Mouse (Mus musculus) brain, embryonic 18.5 days (tissue): Measurements from ENCODE around the gene Ddah1.
A peak's percentile ranks its signal among the peaks of the same experiment; 100 is the strongest.

Experiments used
- DNase-seq: peaks from one replicate; pipeline ENCODE4 v3.0.0-alpha.2; 2012; ENCODE audit warnings: low read depth, low spot score

Gene Ddah1

DNA sequence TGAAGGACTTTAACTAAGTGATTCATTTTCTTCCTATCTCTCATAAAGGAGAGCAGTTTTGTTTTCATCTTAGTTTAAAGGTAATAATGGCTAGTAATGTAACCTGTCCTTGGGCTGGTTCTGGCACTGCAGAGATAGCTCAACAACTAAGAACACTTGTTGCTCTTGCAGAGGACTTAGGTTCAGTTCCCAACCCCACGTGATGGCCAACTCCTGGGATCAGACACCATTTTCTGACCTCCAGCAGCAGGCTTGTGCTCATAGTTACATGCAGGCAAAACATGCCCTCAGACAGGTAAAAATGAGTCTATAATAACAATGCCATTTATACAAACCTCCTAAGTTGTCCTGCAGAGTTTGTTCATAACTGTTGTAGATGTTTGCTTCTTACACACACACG lies 5.9 kb downstream of the Ddah1 start:
- DNase-seq = no peak

DNA sequence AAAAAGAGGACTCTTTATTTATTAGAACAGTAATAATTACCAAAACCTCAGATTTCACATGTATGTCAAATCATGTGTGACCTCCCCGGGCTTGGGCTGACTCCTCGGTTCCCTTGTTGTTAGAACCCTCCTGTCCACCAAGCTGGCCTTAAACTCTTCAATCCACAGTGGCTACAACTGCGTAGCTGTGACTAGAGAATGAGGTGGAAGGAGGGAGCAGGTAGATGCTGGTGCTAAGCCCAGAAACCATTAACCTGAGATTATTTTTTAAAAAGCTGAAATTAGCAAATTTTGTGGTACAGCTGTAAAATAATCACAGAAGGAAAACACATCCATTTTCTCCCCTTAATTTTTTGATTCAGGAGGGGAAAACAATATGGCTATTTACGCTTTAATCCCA lies 10.0 kb downstream of the Ddah1 start:
- DNase-seq = no peak

DNA sequence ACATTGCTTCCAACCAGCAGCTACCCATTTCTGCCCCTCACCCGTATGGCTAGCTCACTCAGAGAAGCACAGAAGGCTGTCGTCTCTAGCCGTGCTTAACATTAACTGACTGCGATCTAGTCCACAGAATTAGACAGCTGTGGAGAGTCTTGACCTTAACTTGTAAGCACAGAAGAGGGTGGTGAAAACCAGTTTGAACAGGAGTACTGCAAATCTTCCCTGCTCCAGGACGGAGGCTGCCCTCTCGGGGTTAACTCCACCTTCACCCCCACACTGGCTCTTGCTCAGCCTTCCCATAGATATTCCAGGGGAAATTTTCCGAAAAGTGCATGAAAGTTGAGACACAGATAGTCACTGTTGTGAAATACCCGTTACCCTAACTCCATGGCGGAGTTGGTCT lies 14.9 kb downstream of the Ddah1 start:
- no peak for DNase-seq

DNA sequence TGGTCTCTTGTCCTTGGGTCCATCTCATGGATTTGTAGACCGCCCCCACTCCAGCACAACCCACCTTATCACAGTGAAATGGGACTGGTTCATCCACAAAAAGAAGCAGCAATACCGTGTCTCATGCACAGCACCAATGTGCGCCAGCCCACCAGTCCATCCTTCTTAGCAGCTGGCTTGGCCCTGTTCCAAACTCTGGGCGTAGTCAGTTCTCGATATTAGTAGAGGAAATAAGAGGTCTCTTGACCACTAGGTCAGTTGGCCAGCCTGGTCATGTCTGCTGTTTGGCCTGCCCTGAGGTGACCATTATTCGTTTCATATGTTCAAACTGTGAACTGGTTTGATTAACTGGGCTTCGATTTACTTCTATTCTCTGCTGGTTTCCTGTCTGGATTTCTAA lies 15.9 kb downstream of the Ddah1 start:
- DNase-seq = no peak

DNA sequence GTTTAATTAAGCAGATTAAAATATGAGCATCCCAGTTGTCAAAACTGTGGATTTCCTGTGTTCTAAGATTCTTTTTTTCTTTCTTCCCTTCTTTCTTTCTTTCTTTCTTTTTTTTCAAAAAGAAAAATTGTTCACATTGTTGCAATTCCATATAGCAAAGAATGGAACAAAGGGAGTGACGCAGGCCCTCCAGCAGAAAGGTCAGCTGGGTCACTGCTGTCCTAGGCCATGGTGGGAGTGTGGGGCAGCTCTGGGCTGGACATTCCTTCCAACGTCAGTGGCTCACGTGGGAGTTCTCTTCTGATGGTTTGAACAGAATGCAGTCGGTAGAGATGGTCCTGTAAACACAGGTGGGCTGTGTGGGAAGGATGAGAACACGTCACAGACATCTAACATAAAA lies 16.8 kb downstream of the Ddah1 start:
- no peak for DNase-seq

DNA sequence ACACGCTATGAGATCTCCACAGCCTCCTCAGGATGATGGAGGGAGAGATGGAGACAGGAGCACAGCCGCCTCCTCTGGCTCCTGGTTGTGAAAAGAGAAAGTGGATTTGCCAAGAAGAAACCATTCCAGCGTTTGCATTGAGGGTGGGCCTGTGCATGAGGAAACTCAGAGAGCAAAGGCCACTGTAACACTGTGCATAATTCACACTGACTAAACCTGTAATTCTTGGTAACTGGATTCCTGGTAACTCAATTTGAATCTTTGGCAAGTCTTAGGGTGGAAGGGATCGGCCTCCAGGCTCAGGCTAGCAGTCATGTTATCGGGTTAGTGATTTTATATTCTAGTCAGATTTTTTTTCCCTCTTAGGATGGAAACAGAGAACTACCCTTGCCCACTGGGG lies 17.4 kb downstream of the Ddah1 start:
- DNase-seq = no peak

DNA sequence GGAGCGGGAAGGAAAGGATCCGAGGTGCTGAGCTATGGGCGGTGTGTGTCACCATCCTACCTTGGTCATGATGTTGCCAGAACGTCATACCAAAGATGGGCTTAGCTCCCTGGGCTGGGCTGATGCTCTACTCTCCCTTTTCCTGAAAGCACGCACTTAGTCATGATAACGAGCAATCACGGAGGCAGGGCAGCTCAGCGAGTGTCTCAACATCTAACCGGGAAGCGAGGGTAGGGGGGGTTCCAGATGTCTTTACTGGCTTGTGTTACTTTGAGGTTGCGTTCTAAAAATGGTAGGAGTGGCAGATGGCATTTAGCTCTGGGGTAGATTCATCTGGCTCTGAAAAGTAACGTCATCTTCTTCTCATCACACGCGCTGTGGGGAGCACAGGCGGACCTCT lies 18.5 kb downstream of the Ddah1 start:
- DNase-seq = no peak

DNA sequence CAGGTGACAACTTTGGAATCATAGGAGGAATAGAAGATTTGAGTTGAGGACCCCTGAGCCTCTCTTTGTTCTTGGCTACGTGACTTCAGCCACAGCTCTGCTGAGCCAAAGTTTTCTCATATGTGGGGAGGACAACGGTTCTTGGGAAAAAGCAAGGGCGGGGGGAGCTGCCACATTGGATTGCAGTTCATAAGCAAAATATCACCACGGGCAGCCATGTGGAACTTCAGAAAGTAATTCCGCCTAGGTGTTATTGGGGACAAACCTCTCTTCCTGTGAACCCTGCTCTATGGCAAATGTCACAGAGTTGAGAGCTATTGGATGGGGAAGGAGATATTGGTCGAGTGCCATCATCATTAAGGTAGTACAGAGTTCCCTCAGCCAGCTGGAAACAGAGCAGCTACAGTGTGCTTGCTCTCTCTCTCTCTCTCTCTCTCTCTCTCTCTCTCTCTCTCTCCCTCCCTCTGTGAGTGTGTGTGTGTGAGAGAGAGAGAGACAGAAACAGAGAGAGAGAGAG lies 20.0 kb downstream of the Ddah1 start:
- DNase-seq = no peak

DNA sequence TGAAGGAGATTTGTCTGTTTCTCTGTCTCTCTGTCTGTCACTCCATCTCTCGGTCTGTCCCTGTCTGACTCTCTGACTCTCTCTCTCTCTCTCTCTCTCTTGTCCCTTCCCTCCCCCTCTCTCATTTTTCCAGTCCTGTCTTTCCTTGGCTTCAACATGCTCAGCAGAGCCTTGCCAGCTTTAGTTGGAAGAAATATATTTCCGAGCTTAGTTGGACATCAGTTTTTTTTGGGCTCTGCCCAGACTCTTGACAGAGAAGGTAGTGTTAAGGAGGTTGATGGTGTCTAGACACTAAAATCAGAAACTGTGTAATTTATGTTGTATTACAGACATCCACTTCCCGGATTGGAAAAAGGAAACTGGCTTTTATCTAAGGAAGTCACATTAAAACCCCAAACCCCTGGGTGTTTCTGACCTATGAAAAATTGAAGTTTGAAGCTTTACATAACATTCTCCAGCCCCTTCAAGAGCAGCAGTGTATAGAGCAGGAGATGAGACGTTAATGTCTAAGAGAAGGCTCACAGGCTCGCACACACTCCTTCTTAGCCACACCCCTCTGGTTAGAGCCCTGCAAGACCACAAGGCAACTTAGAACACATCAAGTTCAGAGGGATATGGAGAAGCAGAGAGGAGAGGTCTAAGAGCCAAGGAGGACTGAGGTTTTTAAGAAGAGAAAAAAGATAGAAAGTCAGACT lies 21.0 kb downstream of the Ddah1 start:
- DNase-seq = no peak

DNA sequence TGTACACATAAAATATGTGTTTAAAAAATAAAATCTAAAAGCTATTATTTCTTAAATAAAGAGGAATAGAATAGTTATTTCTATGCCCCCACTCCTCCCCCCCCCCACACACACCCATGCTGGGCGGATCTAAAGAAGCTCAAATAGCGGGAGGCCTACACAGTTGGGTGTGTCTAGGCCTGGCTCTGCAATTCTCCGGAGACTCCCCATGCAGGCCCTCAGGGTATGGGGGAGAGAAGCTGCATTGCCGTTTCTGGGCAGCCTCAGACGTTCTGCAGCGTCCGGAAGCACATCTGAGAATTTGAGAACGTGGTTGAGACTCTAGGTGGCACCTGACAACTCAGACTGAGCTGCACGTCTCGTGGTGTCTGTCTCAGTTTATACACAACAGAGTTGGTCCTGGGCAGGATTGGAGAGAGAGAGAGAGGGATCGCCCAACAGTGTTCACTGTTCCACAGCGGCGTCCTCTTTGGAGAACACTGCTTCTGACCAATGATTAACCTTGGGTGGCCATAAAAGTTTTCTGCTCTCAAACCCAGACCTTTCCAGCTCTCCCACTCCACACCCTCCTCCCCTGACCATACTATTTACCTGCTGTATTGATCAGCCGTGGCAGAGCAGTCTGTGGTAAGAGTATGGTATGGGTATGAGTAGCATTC lies 22.4 kb downstream of the Ddah1 start:
- no peak for DNase-seq

DNA sequence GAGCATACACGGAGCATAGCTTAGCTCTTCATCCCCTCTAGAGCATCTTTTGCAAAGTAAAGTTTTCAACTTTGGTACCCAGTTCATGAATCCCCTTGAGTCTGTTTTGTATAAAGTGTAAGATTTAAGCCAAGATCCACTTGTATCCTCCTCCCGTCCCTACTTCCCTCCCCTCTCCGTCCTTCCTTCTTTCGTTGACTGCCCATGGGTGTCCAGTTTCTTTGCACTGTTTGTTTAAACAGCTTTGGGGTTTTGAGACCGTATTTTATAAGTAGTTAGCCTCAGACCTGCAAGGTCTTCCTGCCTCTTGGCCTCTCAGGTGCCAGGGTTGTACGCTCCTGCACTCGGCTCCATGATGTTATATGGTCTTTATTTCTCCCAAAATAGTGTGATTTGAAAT lies 26.8 kb downstream of the Ddah1 start:
- no peak for DNase-seq

DNA sequence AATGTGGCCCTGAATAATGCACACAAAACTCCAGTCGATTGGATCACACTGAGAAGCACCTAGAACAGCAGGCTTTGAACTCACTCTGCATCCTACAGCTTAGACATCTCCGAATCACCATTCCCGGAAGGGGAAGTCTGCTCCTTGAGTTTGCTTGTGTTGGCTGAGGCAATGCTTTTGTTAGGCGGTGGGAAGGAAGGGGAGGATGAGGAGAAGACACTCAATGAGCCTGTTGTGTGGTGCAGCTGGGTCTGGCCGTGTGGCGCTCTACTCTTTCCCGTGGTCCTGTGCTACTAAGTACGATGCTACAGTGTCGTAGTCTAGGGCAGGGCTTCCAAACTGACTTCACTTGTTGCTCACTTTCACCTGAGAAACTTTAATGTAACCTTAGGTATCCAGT lies 28.8 kb downstream of the Ddah1 start:
- no peak for DNase-seq

DNA sequence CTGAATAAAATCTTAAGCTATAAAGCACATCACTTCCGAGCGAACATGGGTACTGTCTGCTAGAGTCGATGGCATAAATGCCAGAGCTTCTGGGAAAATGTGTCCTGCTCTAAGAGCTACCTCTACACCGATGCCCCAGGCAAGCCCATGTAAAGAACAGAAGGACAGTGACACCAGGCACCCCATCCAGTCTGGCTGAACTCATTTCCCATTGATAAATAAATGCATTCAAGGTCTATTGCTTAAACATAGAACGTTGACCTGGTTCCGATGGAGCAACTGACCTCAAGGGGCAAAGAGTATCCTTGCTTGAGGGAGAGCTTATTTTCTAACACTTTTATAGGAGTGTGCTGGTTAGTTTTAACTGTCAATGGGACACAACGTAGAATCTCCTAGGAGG lies 30.6 kb downstream of the Ddah1 start:
- no peak for DNase-seq

DNA sequence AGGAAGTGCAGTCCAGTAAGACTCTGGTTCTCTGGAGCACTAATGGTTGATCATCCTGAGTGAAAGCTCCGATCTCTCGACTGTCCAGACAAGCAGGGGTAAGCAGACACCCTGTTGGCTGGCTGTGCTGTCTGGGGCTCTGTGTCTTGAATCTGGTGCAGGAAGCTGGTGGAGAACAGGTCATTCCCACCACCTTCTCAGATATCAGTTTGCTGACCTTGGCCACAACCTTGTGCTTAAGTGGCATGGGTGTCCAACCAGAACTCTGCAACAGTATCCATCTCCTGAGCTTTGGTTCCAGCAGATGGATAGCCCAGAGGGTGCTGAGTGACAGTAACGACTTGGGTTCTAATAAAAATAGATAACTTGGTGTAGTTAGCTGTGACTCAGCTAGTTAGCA lies 31.8 kb downstream of the Ddah1 start:
- DNase-seq = no peak

DNA sequence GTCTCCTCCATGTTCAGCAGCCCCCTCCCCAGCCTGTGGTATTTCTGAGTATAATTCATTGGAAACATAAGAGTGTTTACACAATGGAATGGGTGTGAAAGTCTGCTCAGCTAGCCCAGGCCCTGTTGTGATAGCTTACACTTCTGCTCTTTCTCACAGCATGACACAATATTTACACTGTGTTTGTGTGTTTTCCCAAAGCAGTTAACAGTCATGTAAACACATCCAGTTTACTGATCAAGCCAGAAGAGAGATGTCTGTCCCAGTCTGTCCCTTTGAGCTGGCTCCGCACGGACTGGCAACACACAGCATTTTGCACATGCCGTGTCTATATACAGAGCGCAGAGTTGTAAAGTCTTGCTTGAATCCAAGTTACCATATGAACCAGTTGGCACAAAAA lies 32.2 kb downstream of the Ddah1 start:
- peak; percentile 64 for DNase-seq

DNA sequence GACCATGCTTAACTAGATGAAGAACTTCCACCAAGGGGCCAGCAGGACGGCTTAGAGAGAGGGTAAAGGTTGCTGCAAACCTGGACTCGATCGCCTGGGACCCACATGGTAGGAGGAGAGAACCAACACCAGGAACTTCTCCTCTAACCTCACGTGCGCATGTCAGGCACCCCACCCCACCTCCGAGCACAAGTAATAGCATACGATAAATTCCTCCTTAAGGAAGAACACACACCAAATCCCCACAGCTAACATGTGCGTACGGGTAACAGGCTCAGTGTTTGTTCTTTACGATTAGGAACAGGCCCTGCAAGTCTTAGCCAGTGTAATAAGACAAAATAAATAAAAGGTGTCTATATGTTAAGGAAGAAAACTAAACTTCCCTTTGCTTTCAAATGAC lies 35.9 kb downstream of the Ddah1 start:
- no peak for DNase-seq

DNA sequence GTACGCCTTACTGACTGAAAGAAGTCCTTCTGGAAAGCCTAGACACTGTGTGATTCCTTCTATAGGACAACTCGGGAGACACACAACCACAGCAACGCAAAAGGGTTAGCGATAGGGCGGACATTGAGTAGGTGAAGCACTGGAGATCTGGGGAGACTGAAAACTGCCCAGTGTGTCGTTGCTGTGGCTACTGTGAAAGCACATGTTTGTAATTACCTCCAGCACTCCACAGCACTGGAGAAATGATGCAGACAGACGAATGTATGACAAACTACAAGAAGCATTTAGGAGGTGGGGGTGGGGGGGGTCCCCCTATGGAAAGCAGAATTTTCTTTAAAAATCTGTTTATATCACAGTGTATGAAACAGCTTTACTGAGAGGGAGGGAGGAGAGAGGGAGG lies 37.4 kb downstream of the Ddah1 start:
- DNase-seq = no peak

DNA sequence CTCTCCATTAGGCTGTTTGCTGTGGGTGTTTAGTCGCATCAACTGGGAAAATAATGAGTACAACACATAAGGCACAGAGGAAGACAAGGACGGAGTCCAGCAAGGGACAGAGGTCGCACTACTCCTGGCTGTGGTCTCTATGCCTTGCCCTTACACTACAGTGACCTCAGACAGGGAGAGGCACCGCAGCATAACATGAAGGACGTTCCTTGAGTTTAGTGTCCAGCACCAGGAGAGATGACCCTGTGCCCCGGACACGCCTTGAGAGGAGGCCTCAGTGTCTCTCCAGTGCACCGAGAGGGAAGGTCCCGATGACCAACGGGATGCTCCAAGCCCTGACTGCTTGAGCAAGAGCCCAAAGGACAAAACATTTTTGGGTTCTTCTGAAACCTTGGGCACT lies 39.6 kb downstream of the Ddah1 start:
- DNase-seq = no peak

DNA sequence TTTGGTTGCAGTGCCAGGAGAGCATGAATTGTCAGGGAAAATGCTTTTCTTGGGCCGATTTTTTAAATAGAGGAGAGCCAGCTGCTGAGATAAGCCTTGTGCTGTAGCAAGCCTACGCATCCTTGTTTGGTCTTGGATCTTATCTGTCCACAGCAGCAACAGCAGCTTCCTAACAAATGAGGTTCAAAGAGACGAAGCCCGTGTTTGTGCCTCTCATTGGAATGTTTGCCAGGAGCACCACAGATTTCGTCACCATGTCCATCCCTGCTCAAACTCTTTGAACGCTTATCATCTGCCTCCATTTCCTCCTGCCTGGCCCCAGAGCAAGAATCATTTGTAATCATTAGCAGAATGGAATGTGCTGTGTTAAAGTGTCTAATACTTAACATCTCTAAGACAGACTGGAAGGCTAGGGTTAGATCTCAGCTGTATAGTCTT lies 40.3 kb downstream of the Ddah1 start:
- no peak for DNase-seq

DNA sequence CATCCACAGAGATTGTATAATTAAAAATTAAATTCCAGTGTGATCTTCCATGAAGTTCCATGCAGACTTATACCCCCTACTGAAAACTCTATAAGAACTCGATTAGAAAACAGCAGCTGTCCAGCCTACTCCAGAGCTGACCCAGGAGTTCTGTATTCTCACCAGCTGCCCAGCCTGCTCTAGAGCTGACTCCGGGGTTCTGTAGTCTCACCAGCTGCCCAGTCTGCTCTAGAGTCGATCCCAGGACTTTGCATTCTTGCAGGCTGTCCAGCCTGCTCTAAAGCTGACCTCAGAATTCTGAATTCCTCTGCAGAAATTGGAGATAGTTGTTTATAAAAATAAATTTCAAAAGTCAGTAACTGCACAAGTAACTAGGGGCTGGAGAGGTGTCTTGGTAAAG lies 40.9 kb downstream of the Ddah1 start:
- DNase-seq = no peak

DNA sequence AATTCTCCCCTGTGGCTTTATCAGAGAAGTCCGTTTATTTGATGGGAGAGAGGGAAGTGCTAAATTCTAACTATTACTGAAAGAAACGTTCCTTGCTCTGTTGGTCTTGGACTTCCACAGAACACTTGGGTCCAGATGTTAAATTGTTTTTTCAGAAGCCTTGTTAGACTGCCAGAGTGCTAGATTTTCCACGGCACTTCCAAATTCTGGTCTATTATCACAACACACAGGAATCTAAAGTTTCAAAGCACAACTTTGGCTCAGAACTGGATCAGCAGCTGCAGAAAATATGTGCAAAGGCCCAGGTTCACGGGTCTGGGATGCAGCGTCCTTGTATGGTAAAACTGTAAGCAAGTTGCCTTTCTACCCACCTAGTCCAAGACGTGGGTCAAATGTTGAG lies 43.6 kb downstream of the Ddah1 start:
- DNase-seq = no peak

DNA sequence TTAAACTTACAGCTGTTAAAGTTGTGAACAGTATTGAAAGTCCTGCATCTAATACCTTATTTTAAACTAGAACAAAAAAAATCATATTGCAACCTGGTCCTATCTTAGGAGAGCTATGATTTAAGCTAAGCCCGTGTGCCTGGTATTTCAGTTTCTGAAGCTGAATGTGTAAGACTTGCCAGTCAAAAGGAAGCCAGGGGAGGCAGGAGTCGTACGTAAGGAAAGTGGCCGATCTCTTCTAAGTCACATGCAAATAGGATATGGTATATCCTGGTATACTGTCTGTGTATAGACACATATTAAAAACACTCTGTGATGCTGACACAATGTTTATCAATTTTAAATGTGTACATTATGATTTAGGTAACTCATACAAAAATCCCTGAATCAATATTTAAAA lies 47.4 kb downstream of the Ddah1 start:
- no peak for DNase-seq

DNA sequence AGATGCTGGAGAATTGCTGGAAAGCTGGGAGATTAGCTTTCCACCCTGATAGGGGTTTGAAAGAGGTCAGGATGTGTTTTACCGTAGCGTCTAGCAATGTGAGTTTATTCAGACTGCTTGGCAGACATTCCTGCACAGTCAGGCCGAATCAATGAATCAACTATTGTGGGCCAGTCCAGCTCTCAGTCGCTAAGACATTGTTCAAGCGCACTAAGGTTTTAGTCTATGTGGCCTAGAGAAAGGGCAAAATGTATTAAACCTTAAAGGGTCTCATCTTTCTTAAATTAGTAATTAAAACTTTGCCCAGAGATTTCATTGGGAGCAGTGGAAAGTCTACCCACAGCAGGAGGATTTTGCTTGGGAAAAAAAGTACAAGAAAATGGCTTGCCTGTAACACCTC lies 48.0 kb downstream of the Ddah1 start:
- no peak for DNase-seq

DNA sequence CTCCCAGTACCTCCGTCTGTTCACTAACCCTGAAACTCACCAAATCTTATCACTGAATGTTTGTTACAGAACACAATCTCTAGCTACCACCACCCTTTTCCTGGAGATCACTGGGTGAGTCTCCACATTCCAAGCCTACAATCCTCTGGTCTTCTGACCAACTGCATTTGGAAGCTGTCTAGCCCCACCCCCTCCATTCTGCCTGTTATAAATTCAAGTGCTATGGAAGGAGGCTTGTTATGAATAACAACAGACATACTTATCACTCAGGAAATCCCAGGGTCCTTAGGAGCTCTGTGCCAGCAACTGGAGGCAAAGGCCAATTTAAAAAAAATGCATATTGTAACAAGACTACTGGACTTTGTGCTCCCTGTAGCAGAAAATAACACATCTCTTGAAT lies 58.3 kb downstream of the Ddah1 start:
- no peak for DNase-seq
